Mouse (Mus musculus) ZHBTc4 (cell line): ENCODE results near the gene Helt.

Source experiments
- DNase-seq: peaks from one replicate; pipeline ENCODE4 v3.0.0-alpha.2; 2011; ENCODE audit warnings: low read depth, low spot score

Gene Helt

DNA sequence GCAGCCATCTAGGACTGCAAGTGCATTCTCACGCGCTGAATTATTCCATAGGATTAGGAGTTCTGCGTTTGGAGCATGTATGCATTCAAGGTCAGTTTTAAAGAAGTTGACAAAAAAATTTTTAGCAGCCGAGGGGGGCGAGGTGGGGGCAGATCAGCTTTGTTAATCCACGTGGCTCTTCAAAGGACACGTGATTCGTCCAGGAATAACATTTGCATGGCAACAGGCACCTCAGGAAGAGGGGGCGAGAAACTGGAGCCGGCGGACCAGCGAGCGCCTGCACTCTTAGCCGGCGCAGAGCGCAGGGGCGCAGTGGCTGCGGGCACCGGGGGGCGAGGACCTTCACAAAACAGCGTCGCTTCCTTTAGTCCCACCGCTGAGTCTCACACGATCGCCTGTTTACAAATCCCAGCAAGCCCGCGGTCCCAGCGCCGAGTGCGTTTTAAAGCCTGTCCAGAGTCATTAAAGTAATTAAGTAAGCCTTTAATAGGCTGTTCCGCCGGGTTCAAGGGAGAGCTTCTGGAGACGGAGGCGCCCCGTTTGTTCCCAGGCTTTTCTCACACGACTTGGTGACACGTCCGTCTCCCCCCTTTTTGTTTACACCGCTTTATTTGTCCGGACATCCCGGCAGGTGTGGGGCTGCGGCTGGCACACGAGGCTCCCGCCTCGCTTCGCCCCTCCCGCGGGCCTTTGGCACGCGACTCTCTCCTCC lies at the start of gene Helt:
Gene Helt, minus strand, starts transcription at position 491 of the 712 bp plus-strand sequence.
- peak; percentile 53 for DNase-seq

DNA sequence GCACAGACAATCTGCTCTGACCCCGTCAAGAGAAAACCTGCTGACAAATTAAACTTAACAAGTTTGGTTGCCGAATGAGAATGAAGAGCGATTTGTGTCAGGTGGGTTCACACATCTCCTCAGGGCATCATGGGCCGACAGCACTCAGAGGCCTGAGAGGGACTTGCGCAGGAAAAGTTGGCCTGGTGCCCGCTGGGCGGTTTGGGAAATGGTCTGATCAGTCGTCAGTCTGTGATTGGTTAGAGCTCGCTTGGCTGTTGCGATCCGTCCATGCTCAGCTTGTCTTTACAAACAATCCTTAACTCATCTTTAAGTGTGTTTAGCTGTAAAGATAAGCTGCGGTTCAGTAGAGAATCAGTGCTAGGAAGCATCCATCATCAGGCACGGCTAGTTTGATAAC lies 47.8 kb upstream of the Helt start:
- DNase-seq = peak; percentile 42

DNA sequence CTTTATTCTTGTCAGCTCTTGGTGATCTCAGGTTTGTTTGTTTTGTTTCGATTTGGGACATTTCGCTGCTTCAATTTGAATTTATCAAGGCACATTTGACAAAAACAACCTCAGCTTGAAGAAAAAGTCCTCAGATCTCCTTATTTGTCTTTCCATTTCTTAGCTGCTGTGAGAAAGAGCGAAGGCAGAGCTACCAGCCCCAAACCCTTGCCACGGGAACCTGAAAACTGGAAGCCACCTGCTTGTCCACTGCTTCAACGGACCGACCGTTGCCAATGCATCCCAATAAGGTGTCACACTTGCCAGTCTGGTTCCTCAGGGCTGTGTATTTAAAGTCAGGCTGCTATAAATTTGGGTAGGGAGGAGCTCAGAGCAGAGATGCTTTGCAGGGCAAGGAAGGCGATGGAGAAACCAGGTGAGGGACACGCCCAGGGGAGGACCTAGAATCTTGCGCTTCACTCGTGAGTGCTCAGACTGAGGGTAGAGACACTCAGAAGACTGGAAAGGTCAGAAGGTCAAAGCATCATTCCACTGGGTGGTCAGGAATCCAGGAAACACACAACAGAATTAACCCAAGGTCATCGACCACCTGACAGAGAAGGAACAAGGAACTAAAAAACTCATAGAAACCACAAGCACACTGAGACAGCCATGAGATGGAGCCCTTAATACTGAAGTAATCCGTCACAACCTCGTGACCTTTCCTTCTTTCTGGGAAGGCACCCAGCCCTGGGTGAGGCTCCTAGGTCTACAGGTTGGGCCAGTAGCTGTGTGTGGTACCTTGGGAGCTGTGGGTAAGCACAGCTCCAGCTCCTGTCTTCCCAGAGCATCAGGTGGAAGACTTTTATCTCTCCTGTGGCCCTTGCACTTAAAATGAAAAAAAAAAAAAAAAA lies 46.2 kb upstream of the Helt start:
- DNase-seq = peak; percentile 84

DNA sequence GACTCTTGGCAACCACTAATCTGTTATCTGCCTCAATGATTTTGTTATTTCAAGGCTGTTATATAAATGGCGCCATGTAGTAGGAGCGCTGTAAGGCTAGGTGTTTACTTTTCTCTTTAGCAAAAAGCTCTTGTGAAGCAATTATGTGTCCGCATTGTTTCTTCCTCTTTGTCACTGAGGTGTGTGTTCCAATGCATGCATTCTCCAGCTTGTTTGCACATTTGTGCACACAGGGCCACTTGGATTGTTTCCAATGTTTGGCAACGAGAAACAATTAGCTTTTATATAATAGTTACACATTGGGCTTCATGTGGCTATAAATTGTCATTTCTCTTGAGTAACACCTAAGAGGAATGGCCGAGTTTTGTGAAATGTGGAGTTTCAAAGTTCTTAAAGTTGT lies 44.8 kb upstream of the Helt start:
- DNase-seq = no peak

DNA sequence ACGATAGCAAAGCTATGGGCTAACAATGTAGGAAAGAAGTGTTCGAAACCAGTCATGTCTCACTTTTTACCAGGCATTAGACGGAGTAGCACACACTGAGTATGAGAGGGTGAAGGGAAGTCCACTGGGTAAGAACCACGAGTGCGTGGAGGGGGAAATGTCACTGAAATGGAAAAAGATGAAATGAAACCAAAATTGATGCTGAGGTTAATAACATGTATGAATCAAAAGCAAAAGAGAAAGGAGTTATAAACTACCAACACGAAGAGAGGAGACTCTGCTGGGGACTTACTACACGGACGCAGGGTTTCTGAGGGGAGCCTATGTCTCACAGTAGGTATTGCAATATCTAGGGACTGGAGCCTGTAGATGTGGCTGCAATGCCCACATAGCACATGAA lies 41.9 kb upstream of the Helt start:
- DNase-seq = no peak

DNA sequence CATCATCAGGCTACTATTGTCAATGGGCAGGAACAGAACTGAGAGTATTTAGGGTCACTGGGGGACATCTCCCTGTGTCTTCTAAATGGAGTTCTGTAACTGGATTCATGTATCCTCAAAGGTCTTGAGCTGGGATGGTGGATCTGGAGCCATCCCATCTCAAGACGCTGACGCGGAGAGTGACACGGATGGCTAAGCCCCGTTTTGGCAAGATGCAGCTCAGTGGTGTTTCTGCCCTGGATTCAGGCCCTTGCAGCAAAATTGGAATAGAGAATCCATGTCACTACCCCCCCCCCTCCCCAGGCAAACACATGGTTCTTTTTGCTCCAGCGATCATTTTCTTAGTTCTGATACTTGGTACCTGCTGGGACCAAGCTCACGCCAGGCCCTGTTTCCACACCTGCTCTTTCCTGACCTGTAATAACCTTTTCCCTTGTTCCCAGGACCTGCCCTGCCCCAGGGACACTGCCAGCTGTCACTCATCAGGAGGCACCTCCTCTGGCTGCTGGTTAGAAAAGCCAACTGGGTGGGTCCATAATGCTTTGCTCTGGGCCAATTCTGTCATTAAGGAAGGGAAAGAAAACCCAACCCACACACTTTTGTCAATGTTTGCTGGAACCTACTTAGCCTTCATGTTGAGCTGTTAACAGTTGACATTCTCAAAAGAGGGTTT lies 38.1 kb upstream of the Helt start:
- peak; percentile 45 for DNase-seq

DNA sequence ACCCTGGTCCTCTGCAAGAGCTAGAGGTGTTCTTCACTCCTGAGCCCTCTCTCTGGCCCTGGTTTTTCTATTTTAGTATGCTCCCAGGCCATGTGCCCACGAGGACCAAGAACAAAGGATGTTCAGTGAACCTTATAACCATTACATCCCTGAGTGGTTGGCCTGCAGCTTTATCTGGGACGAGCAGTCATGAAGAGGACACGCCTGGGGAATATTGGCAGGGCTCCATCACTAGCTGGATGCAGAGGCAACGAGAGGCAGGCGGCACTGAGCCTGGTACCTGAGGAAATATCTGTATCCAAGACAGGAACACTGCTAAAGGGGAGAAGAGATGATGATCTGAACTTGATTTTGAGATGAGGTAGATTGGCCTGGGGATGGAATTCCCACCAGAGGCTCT lies 37.3 kb upstream of the Helt start:
- DNase-seq = no peak

DNA sequence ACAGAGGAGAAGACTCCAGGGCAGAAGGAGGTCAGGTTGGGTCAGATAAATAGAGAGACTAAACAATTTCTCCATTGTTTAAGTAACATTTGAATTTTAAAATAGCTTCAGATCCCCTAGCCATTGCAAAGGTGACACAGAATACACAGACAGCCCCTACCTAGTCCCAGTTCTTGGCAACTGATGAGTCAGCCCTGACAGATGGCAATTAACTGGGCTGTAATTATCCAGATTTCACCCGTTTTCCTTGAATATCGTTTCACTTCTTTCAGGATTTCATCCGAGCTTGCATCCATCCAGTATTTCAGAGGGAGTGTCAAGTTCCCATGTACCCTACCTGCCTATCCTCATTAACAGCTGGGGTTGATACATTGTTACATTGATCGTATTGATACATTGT lies 34.9 kb upstream of the Helt start:
- no peak for DNase-seq

DNA sequence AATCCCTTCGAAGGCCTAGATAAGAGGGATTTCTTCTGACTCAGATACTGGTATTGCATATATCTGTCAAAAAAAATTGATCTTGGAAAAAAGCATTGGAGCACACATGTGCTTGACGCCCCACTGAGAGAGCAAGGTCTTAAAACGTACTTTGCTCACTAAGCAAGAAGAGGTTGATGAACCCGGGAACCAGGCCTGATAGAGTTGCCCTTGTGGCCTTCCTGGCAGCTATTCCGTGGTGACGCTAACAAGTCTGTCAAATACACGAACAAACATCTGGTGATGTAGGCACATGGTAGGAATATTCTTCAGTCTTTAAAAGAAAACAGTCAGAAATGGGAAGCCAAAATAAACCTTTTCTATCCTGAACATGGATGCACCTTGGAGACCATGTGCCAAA lies 32.8 kb upstream of the Helt start:
- no peak for DNase-seq

DNA sequence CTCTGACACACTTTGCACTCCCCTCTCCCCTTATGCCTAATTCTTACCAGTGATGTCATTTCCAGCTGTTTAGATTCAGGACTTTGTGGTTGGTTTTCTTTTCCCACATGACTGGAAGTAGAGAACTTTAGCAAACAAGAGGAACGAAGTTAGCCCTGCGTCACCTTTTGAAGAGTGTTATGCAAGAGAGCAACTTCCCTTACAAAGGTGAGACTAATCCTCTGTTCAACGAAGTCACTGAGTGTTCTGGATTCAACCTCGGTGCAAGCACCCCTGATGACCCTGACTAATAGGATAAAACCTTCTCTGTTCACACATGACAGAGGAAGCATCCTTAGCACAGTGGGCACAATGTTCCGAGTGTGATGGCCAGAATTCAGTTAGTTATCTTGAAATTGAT lies 32.2 kb upstream of the Helt start:
- no peak for DNase-seq

DNA sequence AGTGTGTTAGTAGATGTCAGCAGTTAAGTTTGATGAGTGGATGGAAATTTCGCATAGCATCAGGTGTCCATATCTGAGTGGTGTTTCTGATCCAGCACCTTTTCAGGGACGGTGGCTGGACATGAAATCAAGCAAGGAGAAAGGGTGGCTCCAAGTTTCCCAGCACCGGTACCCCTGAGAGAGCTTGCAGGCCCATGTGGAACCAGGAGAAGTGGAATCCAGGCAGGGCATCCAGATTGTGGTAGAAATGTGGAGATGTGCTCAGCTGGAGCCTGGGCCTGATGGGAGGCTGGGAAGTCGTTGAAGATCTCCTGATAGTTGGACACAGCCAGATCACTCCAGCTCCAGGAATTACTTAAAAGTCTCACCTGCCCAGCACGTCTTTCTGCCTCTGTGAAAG lies 30.2 kb upstream of the Helt start:
- DNase-seq = no peak

DNA sequence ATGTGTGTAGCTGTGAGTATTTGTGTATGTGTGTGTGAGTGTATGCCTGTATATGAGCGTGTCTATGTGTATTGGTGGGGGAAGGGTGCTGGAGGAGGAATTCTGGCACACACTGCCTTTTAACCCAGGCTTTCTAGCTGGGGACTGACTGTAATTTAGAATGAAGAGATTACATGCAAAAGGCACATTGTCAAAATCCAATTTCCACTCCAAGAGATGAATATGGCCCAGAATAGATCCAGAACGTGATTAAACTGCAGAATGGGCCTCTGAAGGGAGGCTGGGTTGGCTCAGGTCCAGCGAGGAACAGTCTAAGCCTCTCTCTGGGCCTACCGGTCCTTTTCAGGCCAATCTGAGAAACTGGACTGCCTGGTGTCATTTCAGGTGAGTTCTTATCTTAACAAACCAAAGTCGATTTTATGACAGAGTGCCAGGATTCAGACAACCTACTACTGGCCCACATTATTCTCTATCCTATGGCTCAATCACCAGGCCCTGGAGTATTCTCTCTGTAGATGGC lies 29.3 kb upstream of the Helt start:
- DNase-seq = no peak

DNA sequence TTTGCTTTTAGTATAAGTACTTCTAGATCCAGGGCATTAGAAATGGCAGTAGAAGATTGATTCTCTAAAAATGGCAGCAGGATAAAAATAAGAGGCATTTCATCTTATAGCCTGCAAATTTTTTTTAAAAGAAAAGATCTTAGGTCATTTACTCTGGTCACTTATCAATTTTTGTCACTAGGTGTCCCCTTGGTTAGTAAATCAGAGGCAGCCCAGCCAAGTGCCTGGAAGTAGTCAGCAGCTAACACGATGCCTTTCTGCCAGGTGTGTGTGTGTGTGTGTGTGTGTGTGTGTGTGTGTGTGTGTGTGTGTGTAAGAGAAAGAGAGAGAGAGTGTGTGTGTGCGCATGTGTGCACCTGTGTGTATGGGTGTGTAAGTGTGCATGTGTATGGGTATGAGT lies 28.4 kb upstream of the Helt start:
- DNase-seq = no peak

DNA sequence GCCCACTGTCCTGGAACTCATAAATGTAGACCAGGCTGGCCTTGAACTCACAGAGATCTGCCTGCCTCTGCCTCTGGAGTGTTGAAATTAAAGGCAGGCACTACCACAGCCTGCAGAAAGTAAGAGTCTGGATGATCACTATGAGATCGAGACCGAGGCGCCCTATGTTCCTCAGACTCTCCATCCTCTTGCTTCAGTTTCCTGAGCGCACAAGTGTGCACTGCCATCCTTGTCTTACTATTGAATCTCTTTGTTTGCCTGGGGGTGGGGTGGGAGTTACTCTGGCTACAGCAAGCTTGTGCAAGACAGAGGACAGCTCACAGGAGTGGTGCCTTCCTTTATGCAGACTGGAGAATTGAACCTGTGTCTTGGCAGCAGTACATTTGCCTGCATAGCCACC lies 27.9 kb upstream of the Helt start:
- no peak for DNase-seq

DNA sequence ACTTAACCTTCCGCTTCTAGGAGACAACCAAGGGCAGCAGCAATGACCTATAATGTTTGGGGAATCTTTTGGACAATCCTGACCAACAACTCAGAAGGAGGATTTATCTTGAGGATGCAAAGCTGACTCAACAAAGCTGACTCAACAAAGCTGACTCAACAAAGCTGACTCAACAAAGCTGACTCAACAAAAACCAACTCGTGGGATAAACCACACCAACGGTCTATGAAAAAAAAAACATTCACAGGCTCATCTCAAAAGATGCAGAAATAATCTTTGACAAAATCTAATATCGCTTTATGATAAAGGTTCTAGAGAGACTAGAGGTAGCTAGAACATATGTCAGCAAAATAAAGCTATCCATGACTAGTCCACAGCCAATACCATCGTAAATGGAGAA lies 24.3 kb upstream of the Helt start:
- DNase-seq = no peak

DNA sequence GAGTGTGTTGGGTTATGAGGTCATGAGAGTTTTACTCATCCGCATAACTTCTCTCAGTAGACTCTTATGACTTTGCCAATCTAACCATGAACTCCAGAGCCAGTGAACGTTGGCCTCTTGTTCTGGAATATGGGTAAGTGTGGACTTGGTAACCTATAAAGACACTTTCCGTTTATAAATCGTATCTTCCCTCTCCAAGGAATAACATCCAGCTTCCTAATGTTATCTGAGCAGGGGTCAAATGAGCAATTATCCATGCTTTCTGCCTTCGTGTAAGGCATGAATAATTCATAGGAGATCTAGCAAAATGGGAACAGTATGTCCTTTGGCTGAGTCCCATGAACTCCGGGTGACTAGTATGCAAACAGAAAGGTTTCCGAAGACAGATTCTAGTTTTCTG lies 22.7 kb upstream of the Helt start:
- DNase-seq = no peak

DNA sequence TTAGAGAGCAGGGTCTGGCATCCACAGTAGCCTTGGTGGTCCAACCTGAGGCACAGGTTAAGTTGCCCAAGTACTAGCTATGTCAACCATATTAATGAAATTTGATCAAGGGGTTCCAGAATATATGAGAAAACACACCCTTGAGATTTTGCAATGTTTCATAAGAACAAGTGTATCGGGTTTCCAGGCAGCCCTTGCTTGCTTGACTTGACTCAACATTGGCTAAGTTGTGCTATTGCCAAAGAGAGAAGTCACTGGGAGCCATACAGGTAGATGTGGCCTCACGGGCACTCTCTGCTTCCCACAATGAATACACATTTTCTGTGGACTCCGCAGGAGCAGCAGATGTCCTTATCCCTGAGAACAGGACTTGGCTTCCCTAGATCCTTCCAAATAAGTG lies 19.3 kb upstream of the Helt start:
- DNase-seq = no peak

DNA sequence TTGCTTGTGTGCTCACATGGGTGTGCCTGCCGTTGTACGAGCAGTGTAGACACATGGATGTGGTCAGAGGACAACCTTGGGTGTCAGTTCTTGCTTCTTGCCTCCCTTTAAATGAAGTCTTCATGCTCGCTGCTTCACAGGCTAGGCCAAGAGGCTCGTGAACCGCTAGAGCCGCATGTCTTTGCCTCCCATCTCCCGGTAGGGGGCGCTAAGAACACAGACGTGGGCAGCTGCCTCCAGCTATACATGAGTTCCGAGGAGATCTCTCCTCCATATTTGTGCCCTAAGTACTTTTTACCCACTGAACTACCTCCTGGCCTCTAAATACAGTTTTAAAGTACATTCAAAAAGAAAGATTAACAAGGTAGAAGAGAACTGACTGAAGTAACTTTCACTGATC lies 16.7 kb upstream of the Helt start:
- peak; percentile 70 for DNase-seq

DNA sequence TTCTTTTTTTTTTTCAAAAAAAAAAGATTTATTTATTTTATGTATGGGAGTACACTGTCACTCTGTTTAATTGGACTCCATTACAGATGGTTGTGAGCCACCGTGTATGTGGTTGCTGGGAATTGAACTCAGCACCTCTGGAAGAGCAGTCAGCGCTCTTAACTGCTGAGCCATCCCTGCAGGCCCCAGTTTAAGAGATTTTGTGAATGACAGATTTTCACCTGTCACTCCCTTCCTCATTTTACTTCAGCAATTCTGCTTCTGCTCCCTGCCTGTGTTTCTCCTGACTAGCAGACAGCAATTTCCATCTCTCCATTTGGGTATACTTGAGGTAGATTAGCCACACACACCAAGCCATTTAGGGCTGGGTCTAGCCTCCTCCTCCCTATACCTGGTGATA lies 13.7 kb upstream of the Helt start:
- DNase-seq = no peak

DNA sequence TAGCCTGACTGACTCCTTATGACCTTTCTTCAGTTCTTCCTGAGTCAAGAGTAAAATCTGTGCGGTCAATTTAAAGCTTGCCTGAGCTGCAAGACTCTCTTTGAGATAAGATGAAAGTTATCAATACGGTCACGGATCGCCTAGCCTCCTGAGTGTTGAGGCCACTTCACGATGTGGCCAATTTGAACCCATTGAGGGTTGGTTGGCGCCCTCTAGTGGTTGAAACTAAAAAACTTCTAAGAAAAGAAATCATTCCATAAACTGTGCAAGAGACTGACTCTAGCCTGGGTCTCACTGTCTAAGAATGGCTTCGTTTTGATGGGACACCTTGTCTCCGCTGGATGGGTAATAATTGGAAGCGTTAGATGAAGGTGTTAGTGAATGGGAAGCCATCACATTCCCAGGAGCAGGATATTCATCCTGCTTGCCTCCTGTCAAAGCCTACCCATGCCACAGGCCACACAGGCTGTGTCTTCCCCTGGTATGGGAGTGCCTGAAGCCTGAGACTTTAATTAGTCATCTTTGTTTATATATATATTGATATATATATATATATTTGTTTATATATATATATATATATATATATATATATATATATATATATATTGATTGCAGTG lies 11.4 kb upstream of the Helt start:
- peak; percentile 78 for DNase-seq

DNA sequence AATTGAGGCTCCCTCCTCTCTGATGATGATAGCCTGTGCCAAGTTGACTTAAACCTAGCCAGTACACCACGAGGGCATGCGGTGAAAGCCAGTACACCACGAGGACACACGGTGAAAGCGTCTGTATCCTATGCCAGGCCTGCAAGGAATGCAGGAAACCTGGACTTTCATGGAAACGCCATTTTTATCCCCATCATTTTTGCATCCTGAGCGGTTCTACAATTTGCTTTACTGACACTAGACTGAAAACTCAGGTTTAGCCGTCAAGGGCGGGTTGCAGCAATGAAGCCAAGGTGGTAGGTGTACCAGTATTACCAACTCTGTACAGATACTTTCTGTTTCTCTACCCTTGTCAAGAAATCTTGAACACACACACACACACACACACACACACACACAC lies 7.7 kb upstream of the Helt start:
- DNase-seq = no peak

DNA sequence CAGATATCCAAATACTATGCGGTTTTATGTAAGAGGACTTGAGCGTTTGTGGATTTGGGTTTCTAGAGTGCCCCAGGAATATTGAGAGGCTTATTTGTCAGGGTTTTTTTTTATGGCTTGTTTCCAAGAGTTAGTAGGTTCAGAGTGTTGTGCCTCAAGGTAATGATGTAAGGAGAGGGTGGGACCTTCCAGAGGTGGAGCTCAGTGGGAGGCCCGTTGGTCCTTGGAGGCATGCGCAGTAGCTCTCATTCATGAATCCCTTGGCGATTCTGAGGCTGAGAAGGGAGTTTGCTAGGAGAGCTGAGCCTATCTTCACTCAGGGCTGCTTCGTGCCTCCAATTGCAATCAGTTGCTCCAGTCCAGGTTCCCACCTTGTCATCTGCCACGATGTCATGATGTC lies 4.4 kb upstream of the Helt start:
- peak; percentile 49 for DNase-seq
